Mouse (Mus musculus): ENCODE results near the gene Cplx2.

The Cplx2 gene

DNA sequence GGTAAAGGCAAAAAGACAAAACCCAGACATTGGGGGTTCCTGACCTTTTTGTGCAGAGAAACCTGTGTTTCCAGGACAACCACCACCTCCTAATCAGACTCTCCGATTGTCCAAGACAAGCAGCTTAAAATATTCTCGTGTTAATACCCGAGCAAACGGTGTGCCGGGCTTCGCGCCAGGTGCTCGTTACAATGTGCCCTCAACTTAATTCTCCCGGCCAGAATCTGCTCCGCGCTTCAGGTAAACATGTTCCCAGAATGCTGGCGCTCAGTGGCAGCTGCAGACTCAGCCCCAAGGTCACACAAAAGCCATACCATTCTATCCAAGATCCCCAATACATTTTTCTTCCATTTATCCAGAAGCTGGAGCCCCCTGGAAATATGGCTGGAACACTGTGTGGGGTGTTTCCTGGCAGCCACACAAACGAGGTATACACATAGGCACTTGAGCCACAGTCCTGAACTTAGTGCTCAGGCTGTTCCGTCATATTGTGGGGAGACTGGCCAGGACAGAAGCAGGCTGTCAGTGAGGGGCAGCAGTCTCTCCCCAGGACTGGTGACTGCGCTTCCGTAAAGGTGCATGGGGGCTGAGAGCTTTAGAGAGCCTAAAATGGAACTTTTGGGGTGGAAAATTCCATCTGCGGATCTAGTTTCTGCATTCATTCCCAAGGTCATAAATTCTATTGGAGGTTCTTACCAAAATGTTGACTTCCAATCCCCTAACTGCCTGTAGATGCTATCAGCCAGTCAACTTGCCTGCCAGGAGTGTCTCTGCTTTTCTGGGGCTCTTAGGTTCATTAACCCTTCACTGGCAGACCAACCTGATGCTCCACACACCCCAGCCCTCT lies 32.3 kb downstream of the Cplx2 start:
- no peak for DNase-seq (ENCODE audit: low read depth)

DNA sequence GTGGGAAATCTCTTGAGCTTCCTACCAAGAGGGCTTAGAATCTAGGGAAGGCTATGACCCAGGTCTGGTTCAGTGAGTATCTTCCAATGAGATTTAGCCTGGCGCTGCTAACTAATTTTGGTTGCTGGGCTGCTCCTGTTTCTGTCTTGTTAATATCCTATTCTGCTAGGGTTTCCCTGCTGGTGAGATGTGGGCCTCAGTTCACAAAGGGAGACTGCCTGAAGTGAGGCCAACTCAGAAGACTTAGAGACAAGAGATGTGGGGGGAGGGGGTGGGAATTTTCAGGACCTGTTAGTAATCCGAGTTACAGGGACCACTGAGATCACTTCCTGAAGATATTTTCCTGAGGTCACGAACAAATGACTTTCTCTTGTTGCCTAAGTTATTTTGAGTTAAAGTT lies 33.1 kb downstream of the Cplx2 start:
- DNase-seq (ENCODE audit: low read depth) = no peak

DNA sequence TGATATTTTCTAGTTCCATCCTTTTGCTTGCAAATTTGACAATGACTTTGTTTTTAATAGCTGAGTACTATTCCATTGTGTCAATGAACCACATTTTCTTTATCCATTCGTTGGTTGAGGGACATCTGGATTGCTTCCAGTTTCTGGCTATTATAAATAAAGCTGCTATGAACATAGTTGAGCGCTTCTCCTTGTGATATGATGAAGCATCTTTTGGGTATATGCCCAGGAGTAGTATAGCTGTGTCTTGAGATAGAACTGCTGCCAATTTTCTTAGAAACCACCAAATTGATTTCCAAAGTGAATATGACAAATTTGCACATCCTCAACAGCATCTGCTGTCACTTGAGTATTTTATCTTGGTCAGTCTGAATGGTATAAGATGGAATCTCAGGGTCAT lies 34.7 kb downstream of the Cplx2 start:
- DNase-seq (ENCODE audit: low read depth) = no peak

GRCm38 (mm10) chr13:54411656-54412055 lies 40.5 kb downstream of the Cplx2 start:
- DNase-seq (ENCODE audit: low read depth) = no peak

- no peak for DNase-seq (ENCODE audit: low read depth)
These were observed 41.1 kb downstream of the Cplx2 start for GRCm38 (mm10) chr13:54412236-54412635.

- DNase-seq (ENCODE audit: low read depth) = no peak
These were observed 41.6 kb downstream of the Cplx2 start for GRCm38 (mm10) chr13:54412721-54413120.

DNA sequence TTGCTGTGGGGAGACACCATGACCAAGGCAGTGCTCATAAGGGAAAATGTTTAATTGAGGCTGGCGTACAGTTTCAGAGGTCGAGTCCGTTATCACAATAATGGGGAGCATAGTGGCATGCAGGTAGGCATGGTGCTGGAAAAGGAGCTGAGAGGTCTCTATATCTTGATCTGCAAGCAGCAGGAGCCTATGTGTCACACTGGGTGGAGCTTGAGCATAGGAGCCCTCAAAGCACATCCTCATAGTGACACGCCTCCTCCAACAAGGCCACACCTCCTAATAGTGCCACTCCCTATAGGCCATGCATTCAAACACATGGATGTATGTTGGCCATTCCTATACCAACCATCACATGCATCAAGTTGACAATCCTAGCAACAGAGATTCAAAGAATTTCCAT lies 43.9 kb downstream of the Cplx2 start:
- DNase-seq (ENCODE audit: low read depth) = no peak

DNA sequence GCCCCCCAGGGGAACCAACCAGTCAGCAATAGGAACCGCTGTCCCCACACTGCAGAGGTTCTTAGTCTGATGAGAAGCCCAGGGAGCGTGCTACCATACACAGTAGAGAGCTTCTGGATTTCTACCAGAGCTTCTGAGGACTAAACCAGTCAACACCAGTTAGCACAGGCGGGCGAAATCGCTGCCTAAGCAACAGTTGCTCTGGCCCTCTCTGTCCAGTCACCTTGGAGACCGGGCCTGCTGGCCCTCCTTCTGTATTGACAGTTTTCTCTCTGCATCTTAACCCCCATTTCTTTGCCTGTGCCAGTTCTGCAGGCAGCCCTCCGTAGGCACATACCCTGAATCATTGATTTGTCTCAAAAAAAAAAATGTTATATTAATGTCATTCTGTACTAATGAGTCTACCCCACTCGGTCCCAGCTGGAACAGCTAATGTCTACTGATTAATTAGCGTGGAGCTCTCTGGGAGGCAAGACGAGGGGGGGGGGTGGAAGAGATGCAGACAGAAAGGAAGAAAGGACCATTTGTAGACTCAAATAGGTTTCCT lies 47.7 kb downstream of the Cplx2 start:
- no peak for DNase-seq (ENCODE audit: low read depth)

DNA sequence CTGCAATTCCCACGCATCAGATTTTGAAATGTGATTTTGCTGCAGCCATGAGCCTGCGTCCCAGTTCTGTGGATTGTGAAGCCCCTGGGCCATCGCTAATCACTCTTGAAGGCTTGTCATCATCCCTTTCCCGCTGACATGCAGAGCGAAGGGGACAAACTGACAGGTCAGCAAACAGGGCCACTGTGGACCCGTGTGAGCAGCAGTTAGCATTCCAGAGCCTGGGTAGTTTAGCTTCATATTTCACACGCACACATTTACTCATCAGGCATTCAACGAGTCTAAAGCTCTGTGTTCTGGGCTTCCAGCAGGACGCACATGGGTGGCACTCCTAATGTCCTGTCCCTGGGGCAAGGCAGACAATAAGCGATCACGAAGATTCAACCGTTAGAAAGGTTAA lies 49.1 kb downstream of the Cplx2 start:
- DNase-seq (ENCODE audit: low read depth) = no peak

GRCm38 (mm10) chr13:54425269-54425668 lies 54.1 kb downstream of the Cplx2 start:
- DNase-seq (ENCODE audit: low read depth) = no peak

DNA sequence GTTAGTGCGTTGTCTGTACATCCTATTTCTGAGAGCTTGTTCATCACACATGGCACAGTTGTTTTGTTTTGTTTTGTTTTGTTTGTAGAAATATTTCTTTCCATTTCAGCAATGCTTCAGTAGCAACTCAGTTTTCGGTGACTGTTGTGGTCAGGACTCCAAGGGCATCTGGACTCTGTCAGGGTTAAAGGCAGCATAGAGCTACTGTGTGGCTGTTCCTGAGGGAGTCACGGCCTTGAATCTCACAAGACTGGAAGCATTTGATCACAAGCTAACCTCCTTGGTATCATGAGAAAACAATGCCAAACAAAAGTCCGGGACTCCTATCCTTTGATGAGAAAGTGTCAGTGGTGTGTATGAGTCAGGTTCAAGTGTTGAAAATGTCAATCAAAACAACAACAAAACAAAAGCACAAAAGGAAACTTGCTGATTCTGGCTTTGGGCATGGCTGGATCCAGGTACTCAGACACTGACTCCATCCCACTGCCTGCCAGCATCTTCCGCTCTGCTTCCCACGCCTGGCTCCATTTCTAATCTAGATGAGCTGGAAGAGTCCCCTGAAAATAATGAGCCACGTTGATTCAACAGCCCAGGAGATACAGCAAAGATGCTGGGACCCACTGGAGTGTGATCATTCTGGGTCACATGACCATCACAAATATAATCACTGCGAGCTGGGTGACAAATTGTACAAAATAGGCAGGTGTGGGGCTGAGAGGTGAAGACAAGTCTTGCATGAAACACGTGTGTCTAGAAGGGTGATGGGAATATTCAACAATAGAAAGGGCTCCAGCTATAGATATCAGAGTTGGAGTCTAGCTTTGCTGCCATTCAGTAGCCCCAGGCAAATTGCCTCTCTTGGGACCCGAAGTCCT lies 55.9 kb downstream of the Cplx2 start:
- no peak for DNase-seq (ENCODE audit: low read depth)

DNA sequence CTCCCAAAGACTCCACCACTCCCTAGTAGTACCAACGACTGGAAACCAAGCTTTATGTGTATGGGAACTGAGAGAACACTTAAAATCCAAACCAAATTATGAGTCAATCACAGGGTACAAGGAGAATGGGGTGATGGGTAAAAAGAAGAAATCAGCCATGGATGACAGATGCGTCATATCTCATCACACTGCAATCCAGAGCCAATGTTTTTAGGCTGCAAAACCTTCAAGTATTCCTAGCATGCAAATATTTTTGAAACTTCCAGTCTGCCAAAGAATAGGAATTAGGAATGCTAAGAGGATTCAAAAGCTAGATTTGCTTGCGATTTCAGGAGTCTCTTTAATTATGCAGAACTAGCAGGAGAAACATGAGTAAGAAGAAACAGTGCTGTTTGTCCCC lies 57.6 kb downstream of the Cplx2 start:
- no peak for DNase-seq (ENCODE audit: low read depth)

GRCm38 (mm10) chr13:54430051-54430450 lies 58.9 kb downstream of the Cplx2 start:
- no peak for DNase-seq (ENCODE audit: low read depth)

DNA sequence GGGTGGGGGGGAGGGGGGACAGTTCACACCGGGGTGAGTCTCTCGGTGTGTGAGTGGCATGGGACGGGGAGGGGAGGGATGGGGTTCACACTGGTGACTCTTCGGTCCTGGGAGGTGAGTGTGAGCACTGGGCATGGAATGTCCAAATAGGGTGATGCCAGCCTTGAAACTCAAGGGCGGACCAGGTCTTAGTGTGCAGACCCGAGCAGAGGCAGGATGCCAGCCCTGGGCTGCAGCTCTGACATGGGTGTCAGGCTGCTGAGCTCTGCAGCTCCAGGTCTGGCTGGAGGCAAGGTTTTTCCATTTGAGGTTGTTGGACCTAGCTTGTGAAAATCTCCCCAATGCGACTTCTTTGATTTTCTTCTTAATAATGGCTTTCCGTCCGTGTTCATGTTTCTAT lies 60.0 kb downstream of the Cplx2 start:
- DNase-seq (ENCODE audit: low read depth) = no peak

All from c-Kit-positive CD71-negative TER-119-negative erythroid progenitor cells, embryonic 14.5 days (primary cell).